Comparison of ENCODE assay signal across 14 mouse cellular contexts in genomic region chr6:4652596-4653134, GRCm38 (mm10). TPM values are rescaled to one million over a fixed set of nuclear protein-coding genes. Genes with fewer than 3 reads are reported as not detected.
DNase-seq lines count a peak whose midpoint lies in the region; ATAC-seq and TF ChIP-seq lines count a peak whose summit lies in the region.
"Had no signal": no experiment of that assay in that cellular context is flagged by ENCODE, and none has a peak within 500 bp of the region (broad histone marks: within the 10 kb centered on the region; RNA-seq: fewer than 3 reads in every experiment).

No protein-coding gene starts in this region.

- dilution Hi-C loops in CH12.LX (cut with MboI; ENCODE audit: extremely low pct_ligation_motif_present, extremely low pct_unique_long_range_greater_than_20kb, low sequenced_read_pairs) = no loop called here

- H3K4me2 ChIP-seq in kidney, postnatal 0 days (ENCODE audit: low read length) = no peak overlapping the region
- H3K4me2 ChIP-seq in CH12.LX (ENCODE audit: insufficient read depth, low read depth, poor library complexity, severe bottlenecking) = no peak overlapping the region
- H3K4me2 ChIP-seq: embryonic facial prominence, embryonic 12.5 days; hindbrain, embryonic 15.5 days; kidney, embryonic 15.5 days; liver, embryonic 15.5 days had no signal

- H3K9ac ChIP-seq in kidney, postnatal 0 days (ENCODE audit: low read depth, low read length) = no peak overlapping the region
- H3K9ac ChIP-seq in CH12.LX (ENCODE audit: insufficient read depth, low read depth) = no peak overlapping the region
- H3K9ac ChIP-seq: embryonic facial prominence, embryonic 12.5 days; hindbrain, embryonic 15.5 days; kidney, embryonic 15.5 days; liver, embryonic 15.5 days had no signal

- no peaks in the 10 kb centered on the region for H3K36me3 ChIP-seq in kidney, postnatal 0 days (ENCODE audit: insufficient read depth, low read length)
- no peaks in the 10 kb centered on the region for H3K36me3 ChIP-seq in CH12.LX (replicated peaks in 1 of 2; ENCODE audit: control insufficient read depth in 1 of 2, insufficient read depth in 1 of 2, low read length in 1 of 2)
- H3K36me3 ChIP-seq: embryonic facial prominence, embryonic 12.5 days; hindbrain, embryonic 15.5 days; kidney, embryonic 15.5 days; liver, embryonic 15.5 days had no signal

- no peak for TF ChIP-seq EP300 in CH12.LX (IDR thresholded peaks at IDR 0.05; ENCODE audit: low read length)

- peak; percentile 23 for DNase-seq in embryo, embryonic 10 days (ENCODE audit: low spot score)
- no peak for DNase-seq in embryo, embryonic 9.5 days (ENCODE audit: extremely low spot score)
- no peak for DNase-seq in kidney, postnatal 0 days (ENCODE audit: low spot score)
- no peak for DNase-seq in kidney, adult 9 months
- DNase-seq in CH12.LX (ENCODE audit: extremely low read depth) = no peak
- peak; percentile 6 for DNase-seq in brain, adult 2 months (ENCODE audit: low read depth, low spot score)
- no peak for DNase-seq in adrenal gland, adult 2 months
- no peak for DNase-seq in thymus, postnatal 25 days
- DNase-seq: cerebellum, adult 18-20 months; spleen, adult 18-20 months had no signal

- H3K4me1 ChIP-seq in kidney, postnatal 0 days (replicated peaks; ENCODE audit: insufficient read depth, low read length) = no peaks in the 10 kb centered on the region
- H3K4me1 ChIP-seq in CH12.LX (ENCODE audit: control insufficient read depth in 1 of 2, insufficient read depth in 2 of 2) = peaks cover 0 to 4% of the 10 kb centered on the region in 2 experiments; a peak in 2 of 4 replicates
- H3K4me1 ChIP-seq: embryonic facial prominence, embryonic 12.5 days; hindbrain, embryonic 15.5 days; kidney, embryonic 15.5 days; liver, embryonic 15.5 days had no signal

- TF ChIP-seq CTCF in kidney, postnatal 0 days (IDR thresholded peaks at IDR 0.05; ENCODE audit: low read depth) = peak; percentile 33; the same call in 1 of the 2 replicates
- peak in 1 of 2 experiments; percentile 56; a peak in 2 of 4 replicates for TF ChIP-seq CTCF in CH12.LX (conservative IDR thresholded peaks at IDR 0.05 in 1 of 2, IDR thresholded peaks at IDR 0.05 in 1 of 2; ENCODE audit: low read depth in 2 of 2, low read length in 2 of 2)

- no peak overlapping the region for H3K4me3 ChIP-seq in kidney, postnatal 0 days (replicated peaks; ENCODE audit: low read depth, low read length)
- no peak overlapping the region for H3K4me3 ChIP-seq in CH12.LX (replicated peaks in 1 of 3; ENCODE audit: low read depth in 2 of 3, low read length in 2 of 3, poor library complexity in 1 of 3)
- H3K4me3 ChIP-seq: embryonic facial prominence, embryonic 12.5 days; hindbrain, embryonic 15.5 days; kidney, embryonic 15.5 days; liver, embryonic 15.5 days had no signal

- no peaks in the 10 kb centered on the region for H3K27me3 ChIP-seq in kidney, postnatal 0 days (ENCODE audit: insufficient read depth, low read length)
- peaks cover under 1% of the 10 kb centered on the region for H3K27me3 ChIP-seq in CH12.LX (replicated peaks)
- H3K27me3 ChIP-seq: embryonic facial prominence, embryonic 12.5 days; hindbrain, embryonic 15.5 days; kidney, embryonic 15.5 days; liver, embryonic 15.5 days had no signal

- H3K79me2 ChIP-seq in CH12.LX (replicated peaks; ENCODE audit: control insufficient read depth, extremely low read depth, insufficient read depth, poor library complexity, severe bottlenecking) = no peaks in the 10 kb centered on the region

- in situ Hi-C loops in CH12.LX (cut with MboI; ENCODE audit: low pct_ligation_motif_present, low pct_unique_long_range_greater_than_20kb, low sequenced_read_pairs) = loop anchor here (25.0 kb wide), 2 partner anchors 460 to 735 kb away; partner anchors contain the start of gene Asb4

- TF ChIP-seq POLR2A in CH12.LX (IDR thresholded peaks at IDR 0.05; ENCODE audit: low read depth, low read length) = no peak

- ATAC-seq in kidney, postnatal 0 days (replicated peaks; ENCODE audit: low FRiP score, low read depth) = no peak

- H3K27ac ChIP-seq in kidney, postnatal 0 days = no peak overlapping the region
- H3K27ac ChIP-seq in CH12.LX (ENCODE audit: insufficient read depth, low read depth) = no peak overlapping the region
- H3K27ac ChIP-seq: embryonic facial prominence, embryonic 12.5 days; hindbrain, embryonic 15.5 days; kidney, embryonic 15.5 days; liver, embryonic 15.5 days had no signal

- TF ChIP-seq RAD21 in CH12.LX (IDR thresholded peaks at IDR 0.05; ENCODE audit: low read depth, low read length) = peak; percentile 54

- WGBS in kidney, postnatal 0 days = 73% methylated on average over 8 of the region's 8 CpGs

- H3K9me3 ChIP-seq in kidney, postnatal 0 days (replicated peaks; ENCODE audit: low read length) = no peaks in the 10 kb centered on the region
- H3K9me3 ChIP-seq in CH12.LX (replicated peaks; ENCODE audit: low read length) = no peaks in the 10 kb centered on the region
- H3K9me3 ChIP-seq: embryonic facial prominence, embryonic 12.5 days; hindbrain, embryonic 15.5 days; kidney, embryonic 15.5 days; liver, embryonic 15.5 days had no signal

TF ChIP-seq in CH12.LX, 34 proteins besides CTCF, POLR2A, EP300 and RAD21:
- TF ChIP-seq SMC3 (IDR thresholded peaks at IDR 0.05; ENCODE audit: low read depth, low read length) (peak; percentile 35), MYC (IDR thresholded peaks at IDR 0.05; ENCODE audit: low read depth, low read length) (no peak)

RNA-seq across cellular contexts. Expression of gene Casd1, which starts 52.0 kb away (rescaled TPM):
- polyA plus RNA-seq in kidney, postnatal 0 days (2015; fragmentation: Nextera tagmentation; extraction: Ambion mirVana) = 26.7 and 27.4 TPM in 2 replicates
- 13.1 and 13.9 TPM in 2 replicates for total RNA-seq in CH12.LX (2012; rRNA removed)
- total RNA-seq in CH12.LX (2014; rRNA removed) = 38.2 and 42.7 TPM in 2 replicates
- polyA plus RNA-seq in CH12.LX (2012; ENCODE audit: insufficient read length, low read depth) = 16.7 and 30.4 TPM in 2 replicates
- total RNA-seq in adrenal gland, adult 2 months (2021) = 10 to 100 TPM; 27.5 to 32.3 TPM
- 25.6 and 36.5 TPM in 2 replicates for polyA plus RNA-seq in adrenal gland, adult 2 months (2012; rRNA removed)

Comparison
In these comparisons a context has a peak if more than half of its experiments do, and no peak if none do; other contexts are left out.
1. DNase-seq: peak in embryo, embryonic 10 days (single experiment) and brain, adult 2 months (single experiment); none in embryo, embryonic 9.5 days (single experiment), kidney, postnatal 0 days (single experiment), kidney, adult 9 months (single experiment), CH12.LX (single experiment), adrenal gland, adult 2 months (single experiment) and thymus, postnatal 25 days (single experiment).